Mouse (Mus musculus): ENCODE results near the gene Trip4. TPM values are rescaled to one million over a fixed set of nuclear protein-coding genes. Genes with fewer than 3 reads are reported as not detected.

Trip4 gene
- 16.9 and 18.3 TPM in 2 replicates for polyA plus RNA-seq (2012; rRNA removed)

DNA sequence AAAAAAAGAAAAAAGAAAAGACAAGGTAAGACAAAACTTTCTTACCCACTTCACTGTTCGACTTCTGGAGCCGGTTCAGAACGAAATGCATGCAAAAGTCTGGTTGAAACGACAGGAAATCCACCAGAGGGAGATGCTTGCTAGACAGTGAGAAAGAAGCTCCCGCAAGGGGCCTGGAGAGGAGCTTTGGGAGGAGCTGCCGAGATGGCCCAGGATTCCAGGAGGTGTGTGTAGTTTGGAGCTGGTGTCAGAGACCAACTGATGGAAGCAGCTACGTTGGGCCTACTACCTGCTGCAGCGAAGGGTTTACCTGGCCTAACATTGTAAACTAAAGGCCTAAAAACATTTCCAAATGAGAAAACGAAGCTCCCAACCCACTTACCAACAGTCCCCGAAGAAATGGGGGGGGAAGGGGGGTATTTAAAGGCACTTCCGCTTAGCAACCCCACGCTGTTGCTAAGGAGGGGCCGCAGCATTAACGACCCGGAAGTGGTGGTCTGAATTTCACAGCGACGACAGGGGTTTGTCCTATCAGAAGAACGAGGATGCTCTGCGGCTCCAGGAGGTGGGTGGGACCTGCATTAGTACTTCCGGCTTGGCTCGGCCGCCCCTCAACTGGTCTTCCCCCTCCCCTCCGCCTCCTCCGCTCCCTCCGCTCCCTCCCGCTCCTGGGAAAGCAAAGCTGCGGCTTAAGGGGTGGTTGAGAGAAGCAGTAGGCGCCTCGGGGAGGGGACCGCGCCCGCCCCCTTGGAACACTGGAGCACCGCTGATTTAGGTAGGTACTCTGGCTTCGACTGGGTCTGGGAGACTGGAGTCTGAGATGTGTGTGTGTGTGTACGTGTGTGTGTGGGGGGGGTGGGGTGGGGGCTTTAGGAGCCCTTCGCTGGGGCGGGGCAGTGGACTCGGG is at the start of gene Trip4, which contains the start of gene Csnk1g1:
Gene Trip4 (minus strand): TSS at position 401 of the 907 bp plus-strand sequence.
Gene Csnk1g1 (plus strand): TSS at position 531 of the 907 bp plus-strand sequence.
- peak; percentile 73 for DNase-seq (ENCODE audit: low read depth)

DNA sequence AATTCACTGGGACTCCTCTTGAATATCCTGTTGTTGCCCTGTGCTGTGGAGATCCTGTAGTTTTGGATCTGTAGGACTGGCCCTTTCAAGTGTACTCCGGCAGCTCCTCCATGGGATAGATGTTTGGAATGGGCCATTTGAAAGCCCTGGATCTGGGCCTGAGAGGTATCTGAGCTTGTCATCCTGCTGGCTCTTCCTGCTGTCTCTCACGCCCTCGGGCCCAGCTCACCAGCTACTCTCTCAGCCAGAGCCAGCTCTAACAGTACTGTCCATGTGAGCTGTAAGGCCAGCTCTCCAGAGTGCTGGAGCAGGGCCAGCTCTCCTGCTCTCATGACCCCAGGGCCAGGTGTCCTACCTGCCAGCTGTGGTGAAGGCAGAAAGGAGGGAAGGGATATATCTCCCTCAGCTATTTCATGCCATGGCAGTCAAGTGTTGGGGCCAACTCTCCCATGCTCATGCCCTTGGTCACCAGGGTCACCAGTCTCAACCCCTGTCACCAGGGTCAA is 42.5 kb upstream of the Trip4 start:
- peak; percentile 17 for DNase-seq (ENCODE audit: low read depth)

DNA sequence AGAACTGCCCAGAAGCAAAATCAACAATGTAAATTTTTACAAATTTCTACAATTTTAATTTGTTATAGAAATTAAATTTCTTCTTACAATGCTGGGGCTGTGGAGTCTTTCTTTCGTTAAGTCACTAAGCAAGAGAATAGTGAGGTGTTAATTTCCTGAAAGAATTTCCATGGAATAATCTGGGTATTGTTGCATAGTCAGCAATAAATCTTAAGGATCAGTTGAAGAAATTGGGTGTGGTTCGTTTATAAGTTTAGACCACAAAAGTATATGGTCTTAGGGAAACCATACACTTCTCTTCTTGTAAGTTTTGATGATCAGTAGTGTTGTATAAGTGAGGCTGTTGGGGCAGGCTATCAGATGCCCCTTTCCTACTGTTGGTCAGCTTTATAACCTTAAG is 29.0 kb upstream of the Trip4 start:
- no peak for DNase-seq (ENCODE audit: low read depth)

DNA sequence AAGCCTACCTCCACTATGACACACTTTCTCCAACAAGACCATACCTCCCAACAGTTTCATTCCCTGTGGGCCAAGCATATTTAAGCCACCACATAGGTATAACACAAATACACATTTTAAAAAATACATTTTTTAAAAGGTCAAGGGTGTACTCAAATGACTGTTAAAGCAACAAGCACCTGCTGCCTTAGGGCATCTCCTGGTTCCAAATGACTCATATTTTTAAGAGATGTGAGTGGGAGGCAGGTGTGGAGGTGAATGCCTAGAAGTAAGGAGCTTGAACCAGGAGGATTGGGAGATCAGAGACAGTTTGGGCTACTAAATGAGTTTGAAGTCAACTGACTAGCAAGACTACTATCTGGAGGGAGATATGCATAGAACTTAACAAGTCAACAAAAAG is 21.2 kb upstream of the Trip4 start:
- peak; percentile 68 for DNase-seq (ENCODE audit: low read depth)

DNA sequence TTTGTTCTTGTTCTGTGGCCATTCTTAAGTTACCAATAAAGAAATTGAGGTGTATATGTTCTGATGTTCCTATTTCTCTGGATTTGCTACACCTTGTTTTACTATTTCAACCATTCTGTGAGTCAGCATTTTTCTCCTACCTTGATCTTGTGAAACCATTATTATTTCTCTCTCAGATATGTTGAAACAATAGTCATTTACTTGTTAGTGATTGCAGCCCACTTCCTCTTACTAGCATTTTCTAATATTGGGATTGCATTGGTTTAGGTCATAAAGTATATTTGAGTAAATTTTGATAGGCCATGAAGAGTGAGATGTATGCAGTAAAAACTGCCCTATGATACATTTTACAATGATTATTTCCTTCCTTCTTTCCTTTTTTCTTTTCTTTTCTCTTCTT is 19.9 kb upstream of the Trip4 start:
- no peak for DNase-seq (ENCODE audit: low read depth)

DNA sequence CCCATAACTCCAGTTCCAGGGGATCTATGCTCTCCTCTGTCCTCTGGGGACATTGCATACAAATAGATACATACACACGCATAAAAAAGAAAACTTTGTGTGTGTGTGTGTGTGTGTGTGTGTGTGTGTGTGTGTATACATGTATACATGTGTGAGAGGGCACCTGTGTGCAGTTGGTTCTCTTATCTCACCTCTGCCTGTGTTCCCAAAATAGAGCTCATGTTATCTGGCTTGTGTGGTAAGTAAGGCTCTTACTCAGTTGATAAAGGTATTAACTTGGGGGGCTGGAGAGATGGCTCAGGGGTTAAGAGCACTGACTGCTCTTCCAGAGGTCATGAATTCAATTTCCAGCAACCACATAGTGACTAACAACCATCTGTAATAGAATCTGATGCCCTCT is 8.4 kb upstream of the Trip4 start:
- DNase-seq (ENCODE audit: low read depth) = no peak

DNA sequence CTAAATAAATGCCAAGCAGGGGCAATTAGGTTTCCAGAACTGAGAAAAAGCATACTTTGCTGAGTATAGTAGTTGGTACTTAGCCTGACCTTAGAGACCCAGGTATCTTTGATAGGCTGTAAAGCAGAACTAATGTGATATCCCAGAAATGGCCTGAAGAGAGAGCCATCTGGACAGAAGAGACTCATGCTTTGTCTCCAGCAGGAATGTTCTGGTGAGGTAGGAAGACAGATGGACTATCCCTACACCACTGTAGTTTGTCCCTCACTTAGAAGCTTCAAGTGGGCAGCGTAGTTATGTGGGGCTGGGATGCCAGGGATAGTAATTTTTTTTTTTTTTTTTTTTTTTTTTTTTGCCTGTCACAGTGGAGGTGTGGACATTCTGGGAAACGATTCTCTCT is 5.4 kb upstream of the Trip4 start:
- no peak for DNase-seq (ENCODE audit: low read depth)

DNA sequence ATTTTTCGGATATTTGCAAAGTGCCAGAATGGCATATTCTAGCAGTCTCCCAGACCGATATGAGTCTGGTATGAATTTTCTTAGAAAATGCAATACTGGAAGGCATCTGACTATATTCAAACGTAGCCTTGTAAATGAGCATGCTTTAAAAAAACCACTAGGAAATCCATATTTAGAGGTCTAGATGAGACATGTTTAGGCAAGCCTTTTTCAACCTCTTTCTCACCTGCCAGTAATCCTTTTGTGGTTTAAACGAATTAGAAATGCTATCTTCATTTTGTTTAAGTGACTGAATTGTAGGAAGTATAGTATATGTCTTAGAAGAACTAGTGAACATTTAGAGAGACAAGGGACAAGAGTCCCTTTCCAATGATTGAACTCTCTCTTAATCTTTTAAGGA is 1.2 kb upstream of the Trip4 start:
- DNase-seq (ENCODE audit: low read depth) = no peak

DNA sequence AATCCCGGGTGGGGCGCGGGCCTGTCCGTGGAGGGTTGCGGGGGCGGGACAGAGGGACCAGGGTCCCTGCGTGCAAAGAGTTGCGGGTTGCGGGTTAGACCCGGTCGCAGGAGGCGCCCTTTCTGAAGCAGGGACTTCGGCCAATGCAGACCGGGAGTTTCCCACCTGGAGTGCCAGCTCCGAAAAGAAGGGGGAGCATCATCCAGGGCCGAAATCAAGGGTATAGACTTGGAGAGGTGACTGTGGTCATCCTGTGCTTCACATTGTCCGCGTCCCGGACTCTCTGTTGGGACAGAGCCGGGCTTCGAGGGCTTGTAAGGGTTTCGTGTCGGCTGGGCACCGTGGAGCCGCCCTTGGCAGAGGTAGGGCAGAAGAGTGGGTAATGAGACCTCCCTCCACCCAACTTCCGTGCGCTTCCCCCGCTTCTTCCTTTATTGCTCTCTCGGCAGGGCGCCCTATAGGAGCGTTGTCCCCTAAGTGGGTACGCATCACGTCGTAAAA is 757 bp upstream of the Trip4 start:
- no peak for DNase-seq (ENCODE audit: low read depth)

DNA sequence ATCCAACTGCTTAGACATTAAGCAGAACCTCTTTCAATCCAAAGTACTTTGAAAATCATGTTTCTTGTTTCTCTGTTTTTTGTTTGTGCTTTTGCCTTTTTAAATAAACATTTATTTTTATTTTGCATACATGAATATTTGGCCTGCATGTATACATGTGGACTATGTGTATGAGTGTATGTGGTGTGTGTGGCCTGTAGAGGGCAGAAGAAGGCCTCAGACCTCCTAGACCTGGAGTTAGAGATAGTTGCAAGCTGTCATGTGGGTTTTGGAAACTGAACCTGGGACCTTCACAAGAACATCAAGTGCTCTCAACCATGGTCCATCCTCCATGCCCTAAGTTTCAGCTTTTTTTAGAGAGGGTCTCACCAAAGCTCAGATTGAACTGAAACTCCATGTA is 5.2 kb downstream of the Trip4 start:
- DNase-seq (ENCODE audit: low read depth) = no peak

DNA sequence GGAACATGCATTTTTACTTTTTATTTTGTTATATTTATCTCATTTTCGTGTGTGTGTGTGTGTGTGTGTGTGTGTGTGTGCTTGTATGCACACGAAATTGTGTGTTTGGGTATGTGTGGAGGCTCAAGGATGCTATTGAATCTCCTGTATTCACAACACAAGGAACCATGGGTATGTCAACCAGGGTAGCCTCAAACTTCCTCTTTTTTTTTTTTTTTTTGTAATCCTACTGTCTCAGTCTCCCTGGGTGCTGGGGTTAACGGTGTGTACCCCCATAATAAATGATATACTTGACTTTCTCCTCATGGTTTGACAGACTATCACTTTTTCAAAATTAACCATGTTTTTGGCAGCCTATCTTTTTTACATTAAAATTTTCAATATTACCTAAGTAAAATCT is 5.7 kb downstream of the Trip4 start:
- no peak for DNase-seq (ENCODE audit: low read depth)

DNA sequence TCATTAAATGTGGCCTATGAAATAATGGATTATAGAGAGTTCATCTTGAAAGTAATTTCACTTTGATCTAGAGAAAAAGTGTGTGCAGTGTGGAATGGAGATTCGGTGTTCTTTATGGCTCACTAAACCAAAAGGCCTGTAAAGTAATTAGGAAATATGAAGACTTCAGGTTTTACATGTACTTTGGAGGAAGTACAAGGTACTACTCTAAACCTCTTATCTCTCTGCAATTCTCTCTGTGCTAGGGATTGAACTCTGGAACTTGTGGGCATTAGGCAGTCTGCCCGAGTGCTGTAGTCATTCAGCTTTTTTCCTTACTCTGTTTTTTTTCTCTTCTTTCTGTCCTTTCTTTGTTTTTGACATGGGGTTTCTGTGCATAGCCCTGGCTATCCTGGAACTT is 11.6 kb downstream of the Trip4 start:
- no peak for DNase-seq (ENCODE audit: low read depth)

DNA sequence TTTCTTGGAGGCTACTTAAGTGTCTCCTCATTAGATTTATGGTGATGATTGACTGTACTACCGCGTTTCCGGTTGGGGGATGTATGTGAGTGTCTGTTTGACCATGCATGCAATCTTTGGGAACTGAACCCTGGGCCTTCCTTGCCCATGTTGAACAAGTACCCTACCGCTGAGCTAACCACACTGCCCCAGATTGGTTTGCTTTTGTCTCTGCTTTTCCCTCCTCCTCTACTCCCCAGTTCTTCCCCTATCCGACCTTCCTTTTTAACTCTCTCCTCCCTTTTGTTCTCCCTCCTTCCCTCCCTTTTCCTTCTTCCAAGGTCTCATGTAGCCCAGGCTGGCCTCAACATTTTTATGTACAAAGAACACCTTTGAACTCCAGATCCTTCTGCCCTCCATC is 17.5 kb downstream of the Trip4 start:
- DNase-seq (ENCODE audit: low read depth) = no peak

DNA sequence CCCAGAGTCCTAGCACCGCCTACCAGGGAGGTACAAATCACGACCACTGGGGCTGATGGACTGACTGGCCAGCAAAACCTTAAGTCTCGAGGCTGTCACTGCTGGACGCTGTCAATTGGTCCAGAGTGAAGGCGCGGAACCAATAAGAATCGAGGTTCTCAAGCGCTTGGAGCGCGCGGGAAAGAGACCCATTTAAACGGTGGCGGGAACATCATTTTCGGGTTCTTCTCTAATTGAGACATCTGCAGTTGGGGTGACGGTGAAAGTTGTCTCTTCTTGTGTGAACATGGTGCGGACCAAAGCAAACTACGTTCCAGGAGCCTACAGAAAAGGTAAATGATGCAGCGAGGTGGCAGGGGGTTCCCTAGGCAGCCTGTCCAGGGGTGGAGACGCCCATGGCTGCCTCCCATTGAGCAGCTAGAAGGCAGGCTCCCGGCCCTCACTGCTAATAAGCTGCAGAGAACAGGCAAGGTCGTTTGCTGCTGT is 18.4 kb downstream of the Trip4 start, which contains the start of gene Pclaf:
Gene Pclaf (plus strand): TSS at position 95 of the 486 bp plus-strand sequence.
- DNase-seq (ENCODE audit: low read depth) = no peak

DNA sequence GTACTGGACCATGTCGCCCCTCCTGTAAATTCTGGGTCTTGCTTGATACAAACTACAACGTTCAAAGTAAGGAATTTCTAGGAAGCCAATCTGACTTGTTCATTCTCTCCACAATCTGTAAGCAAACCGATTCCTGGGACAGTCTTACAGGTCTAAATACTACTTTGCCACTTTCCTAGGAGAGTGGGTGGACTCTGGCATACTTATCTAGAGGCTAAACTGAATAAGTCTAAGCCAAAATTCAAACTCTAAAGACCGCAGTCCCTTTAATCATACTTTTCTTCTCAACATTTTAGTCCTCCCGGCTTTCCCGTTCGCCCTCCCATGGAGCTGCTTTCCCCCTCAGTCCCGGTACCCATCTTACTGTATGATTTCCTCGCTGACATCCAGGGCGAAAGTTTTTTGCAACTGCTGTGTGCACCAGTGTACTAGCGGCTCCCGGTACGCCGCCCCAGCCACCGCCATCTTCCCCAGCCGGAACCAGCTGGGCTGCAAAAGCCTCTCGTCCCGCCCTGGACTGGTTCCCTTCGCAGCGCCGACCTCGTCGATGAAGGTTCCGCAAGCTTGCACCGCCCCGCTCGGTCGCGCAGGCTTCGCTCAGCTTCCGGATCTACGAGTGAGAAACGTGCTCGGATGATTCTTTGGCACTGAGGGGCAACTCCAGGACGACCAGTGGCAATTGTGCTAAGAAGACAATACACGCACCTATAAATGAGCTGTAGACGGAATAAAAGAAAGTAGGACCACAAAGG is 23.9 kb downstream of the Trip4 start:
- no peak for DNase-seq (ENCODE audit: low read depth)

DNA sequence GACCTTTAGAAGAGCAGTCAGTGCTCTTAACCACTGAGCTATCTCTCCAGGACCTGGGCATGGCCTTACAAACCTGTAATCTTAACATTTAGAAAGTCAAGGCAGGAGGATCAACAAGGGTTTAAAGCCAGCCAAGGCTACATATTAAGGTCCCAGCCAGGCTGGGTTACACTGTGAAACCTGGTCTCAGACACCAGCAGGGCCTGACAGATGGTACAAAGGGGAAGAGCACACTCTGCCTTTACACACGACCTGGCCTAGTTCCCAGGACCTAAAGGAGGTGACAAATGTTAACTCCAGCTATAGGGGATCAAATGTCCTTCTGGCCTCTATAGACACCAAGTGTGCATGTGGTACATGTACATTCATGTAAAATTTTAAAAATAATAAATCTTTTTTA is 48.9 kb downstream of the Trip4 start:
- no peak for DNase-seq (ENCODE audit: low read depth)

DNA sequence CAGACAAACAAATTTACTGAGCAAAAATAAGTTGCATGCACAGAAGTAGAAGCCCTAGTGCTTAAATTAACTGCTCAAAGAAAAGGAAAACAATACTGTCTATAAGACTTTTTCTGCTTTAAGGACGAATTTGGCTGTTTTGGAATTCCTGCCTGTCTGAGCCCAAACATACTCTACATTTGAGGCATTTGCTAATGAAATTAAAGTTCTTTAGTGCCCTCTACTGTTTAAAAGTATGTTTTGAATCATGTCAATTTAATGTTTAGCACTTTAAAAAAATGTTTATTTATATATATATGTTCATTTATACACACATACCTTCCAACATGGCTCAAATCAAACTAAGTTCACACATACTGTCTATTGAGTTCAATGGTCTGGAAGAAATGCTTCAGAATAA is 58.4 kb downstream of the Trip4 start:
- no peak for DNase-seq (ENCODE audit: low read depth)

DNA sequence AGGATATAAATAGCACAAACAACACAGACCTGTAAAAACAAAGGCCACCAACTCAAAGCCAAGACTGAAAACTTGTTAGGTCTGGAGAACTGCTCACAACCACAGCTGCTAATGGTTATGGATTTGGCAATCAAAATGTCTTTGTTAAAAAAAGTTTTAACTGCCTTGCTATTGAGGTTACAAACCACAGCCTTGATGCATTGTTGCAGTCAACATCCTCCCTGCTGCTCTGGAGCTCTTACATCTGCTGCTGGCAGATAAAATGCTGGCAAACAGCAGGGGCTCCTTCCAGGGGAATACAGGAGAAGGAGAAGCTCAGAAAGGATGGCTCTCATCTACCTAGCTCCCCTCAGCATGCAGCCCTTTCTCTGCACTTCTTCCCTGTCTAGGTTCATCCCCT is 60.4 kb downstream of the Trip4 start:
- no peak for DNase-seq (ENCODE audit: low read depth)

DNA sequence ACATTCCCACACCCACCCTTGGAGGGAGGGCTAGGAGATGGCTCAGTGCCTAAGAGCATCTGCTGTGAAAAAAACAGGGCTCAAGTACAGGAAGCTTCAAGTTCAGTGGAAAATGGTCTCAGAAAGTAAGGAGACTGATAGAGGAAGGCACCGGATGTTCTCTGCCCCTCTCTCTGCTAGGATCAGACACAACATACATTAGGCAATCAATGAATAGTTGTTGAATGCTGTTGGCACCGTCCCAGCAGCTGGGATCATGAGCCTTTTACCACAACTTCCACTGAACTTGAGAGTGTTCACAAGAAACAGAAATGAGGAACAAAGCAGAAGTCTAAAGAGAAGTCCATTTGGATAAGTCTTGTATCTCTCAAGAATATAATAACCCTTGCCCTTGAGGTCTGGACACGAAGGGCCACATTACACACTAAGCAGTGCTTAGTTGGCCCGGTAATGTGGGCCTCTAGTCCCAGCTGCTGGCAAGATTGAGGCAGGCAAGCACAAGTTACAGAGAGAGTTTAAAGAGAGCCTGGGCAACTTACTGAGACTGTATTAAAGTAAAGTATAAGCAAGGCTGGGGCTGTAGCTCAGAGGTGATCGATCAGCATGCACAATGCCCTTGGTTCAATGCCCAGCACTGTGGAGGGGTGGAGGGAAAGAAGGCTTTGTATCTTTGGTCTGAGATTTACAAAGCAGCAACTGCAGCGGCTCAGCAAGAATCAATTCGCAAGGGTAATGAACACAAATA is 64.0 kb downstream of the Trip4 start:
- DNase-seq (ENCODE audit: low read depth) = no peak

DNA sequence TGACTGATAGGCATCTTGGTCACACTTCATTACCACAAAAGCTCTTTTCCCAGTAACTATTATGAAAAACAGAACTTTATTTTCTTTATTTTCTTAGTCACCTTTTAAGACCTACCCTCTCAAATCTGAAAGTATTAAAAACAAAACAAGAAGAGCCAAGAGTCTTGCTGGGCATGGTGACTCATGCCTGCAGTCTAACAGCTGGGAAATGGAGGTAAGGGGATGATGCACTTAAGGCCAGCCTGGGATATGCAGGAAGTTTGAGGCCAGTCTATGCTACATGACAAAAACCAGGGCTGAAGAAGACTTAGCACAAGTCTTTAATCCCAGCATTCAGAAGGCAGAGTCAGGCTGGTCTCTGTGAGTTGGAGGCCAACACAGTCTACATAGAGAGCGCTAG is 68.8 kb downstream of the Trip4 start:
- DNase-seq (ENCODE audit: low read depth) = no peak

DNA sequence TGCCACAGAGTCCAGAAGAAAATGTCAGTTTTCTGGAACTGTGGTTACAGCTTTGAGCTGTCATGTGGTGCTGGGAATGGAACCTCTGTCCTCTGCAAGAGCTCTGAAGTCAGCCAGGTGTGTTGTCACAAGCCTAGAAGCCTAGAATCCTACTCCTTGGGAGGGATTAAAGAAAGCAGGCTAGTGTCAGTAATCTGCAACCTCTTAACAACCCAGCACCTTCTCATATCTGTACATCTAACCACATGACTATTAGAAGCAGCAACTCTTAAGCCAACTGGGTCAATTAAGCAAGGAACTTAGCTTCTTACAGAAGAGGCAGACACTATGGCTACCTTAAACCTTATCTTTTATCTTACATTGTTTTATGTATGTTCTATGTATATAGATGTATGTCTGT is 71.7 kb downstream of the Trip4 start:
- DNase-seq (ENCODE audit: low read depth) = peak; percentile 74

Data from gonadal fat pad, adult 2 months (tissue).